Mouse (Mus musculus) small intestine, adult 2 months (tissue): Measurements from ENCODE around the gene Aldh3a2.

Experiments used
- CTCF ChIP-seq: fragments of 200-500 bp; IDR thresholded peaks from 2 replicates; pipeline ENCODE4 v1.5.1; 2012; ENCODE audit warnings: low read depth, mild to moderate bottlenecking, control low read depth, inconsistent platforms, low read length, moderate library complexity, mixed read lengths; ENCODE audit not compliant: insufficient replicate concordance, insufficient read length; ENCODE audit errors: extremely low read depth
- POLR2A ChIP-seq: fragments of 200-500 bp; IDR thresholded peaks from 2 replicates; pipeline ENCODE4 v1.6.1; 2012; ENCODE audit warnings: low read depth, mild to moderate bottlenecking, control low read depth, inconsistent platforms, low read length, moderate library complexity

- TF ChIP-seq CTCF (no peak), POLR2A (no peak)
Measured at GRCm38 (mm10) chr11:61206136-61206535, 61.1 kb downstream of the Aldh3a2 start.
